Comparison of ENCODE assay signal across 13 mouse cellular contexts in the genomic region with DNA sequence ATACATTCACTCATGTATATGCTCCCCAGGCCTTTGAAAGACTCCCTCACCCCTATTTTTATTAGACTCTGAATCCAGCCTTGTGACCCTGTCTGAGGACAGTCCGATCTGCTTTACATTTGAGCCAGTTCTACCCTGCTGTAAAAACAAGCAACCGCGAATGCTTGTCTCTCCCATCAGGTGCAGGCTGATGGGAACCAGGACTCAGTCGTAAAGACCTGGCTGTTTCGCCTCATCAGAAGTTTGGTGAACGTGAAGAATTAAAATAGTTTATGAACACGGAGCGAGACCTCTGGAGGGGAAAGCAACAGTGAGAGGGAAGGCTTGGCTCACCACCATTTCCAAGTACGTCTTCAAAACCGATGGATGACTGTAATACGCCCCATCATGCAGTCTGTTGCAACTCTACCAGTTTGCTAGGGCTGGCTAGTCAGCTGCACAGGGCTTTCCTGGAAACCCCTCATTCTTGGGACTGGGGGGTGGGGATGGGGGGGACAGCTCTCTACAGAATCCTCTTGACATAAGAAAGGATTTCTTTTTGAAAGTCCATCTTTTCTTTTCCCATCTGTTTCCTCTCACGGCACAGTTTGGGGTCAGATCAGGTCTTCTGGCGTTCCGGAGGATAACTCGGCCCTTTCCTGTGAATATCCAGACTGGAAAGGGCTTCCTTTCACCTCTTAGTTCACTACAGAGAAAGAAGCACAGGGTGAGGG.
DNase-seq lines count a peak whose midpoint lies in the region; TF ChIP-seq lines count a peak whose summit lies in the region.
"Had no signal": no experiment of that assay in that cellular context is flagged by ENCODE, and none has a peak within 500 bp of the region (broad histone marks: within the 10 kb centered on the region; RNA-seq: fewer than 3 reads in every experiment).

No protein-coding gene starts in this region.

- 57% methylated on average over 15 of the region's 15 CpGs for WGBS in kidney, adult 2 months

- TF ChIP-seq POLR2A in kidney, adult 2 months (IDR thresholded peaks at IDR 0.05; ENCODE audit: low read depth, low read length), result no peak

- peak; percentile 51 for DNase-seq in kidney, adult 2 months
- DNase-seq in kidney, adult 11 months, result no peak
- peak; percentile 42 for DNase-seq in R1 (ENCODE audit: low read depth, low spot score)
- peak; percentile 66 for DNase-seq in embryo, embryonic 10.5 days (ENCODE audit: low spot score)
- DNase-seq in kidney, postnatal 14 days, result peak; percentile 65
- DNase-seq in thymus, postnatal 36 days, result no peak
- DNase-seq in cerebellum, postnatal 25 days, result no peak
- DNase-seq in retina, embryonic 14.5 days (ENCODE audit: low spot score), result no peak
- DNase-seq: adrenal gland, postnatal 14 days; cerebellum, adult 9-11 months; thymus, postnatal 4 days had no signal

- no peak overlapping the region for H3K27ac ChIP-seq in kidney, adult 2 months (ENCODE audit: insufficient read depth, low read depth, low read length)
- H3K27ac ChIP-seq: macrophage had no signal

- H3K36me3 ChIP-seq in kidney, adult 2 months (ENCODE audit: control insufficient read depth, insufficient read depth, low read length), result no peaks in the 10 kb centered on the region
- H3K36me3 ChIP-seq: G1E had no signal

- H3K4me1 ChIP-seq in kidney, adult 2 months (ENCODE audit: control insufficient read depth, insufficient read depth, low read length), result no peaks in the 10 kb centered on the region

- no peak for TF ChIP-seq CTCF in kidney, adult 2 months (conservative IDR thresholded peaks at IDR 0.05; ENCODE audit: insufficient read depth, insufficient read length, low read depth, low read length)

- no peak overlapping the region for H3K4me3 ChIP-seq in kidney, adult 2 months (ENCODE audit: insufficient read depth, low read depth, low read length)

- H3K27me3 ChIP-seq in kidney, adult 2 months (replicated peaks; ENCODE audit: control insufficient read depth, insufficient read depth, low read length), result no peaks in the 10 kb centered on the region; the same call in 1 of the 2 replicates

Comparison
In these comparisons a context has a peak if more than half of its experiments do, and no peak if none do; other contexts are left out.
1. DNase-seq: peak in kidney, adult 2 months (single experiment), R1 (single experiment), embryo, embryonic 10.5 days (single experiment) and kidney, postnatal 14 days (single experiment); none in kidney, adult 11 months (single experiment), thymus, postnatal 36 days (0 of 2), cerebellum, postnatal 25 days (0 of 2) and retina, embryonic 14.5 days (single experiment).